Mouse (Mus musculus): Measurements from ENCODE around the gene Gm45233. TPM values are rescaled to one million over a fixed set of nuclear protein-coding genes. Genes with fewer than 3 reads are reported as not detected.

Gene Gm45233
- polyA plus RNA-seq, 1 experiment from 2014 or later = 0.22 TPM

Small RNA genes within 50 kb of the gene (microRNA-seq; reads per million reads assigned to microRNA genes)
- 0.69 reads per million for gene Mir7051

Other genes with a start within 250 kb of the Gm45233 start
- gene Zfp715, start 130.8 kb upstream of the Gm45233 start, polyA plus RNA-seq (2015; fragmentation: Nextera tagmentation; extraction: Ambion mirVana) = 17.8 and 18.6 TPM in 2 replicates
- gene Siglecf, start 92.8 kb upstream of the Gm45233 start, polyA plus RNA-seq (2015; fragmentation: Nextera tagmentation; extraction: Ambion mirVana) = 0.12 and 0.49 TPM in 2 replicates
- 0.08 and 0.41 TPM in 2 replicates for gene Siglecg, start 35.9 kb upstream of the Gm45233 start, polyA plus RNA-seq (2015; fragmentation: Nextera tagmentation; extraction: Ambion mirVana)
- gene Lim2, start 16.5 kb upstream of the Gm45233 start, polyA plus RNA-seq (2015; fragmentation: Nextera tagmentation; extraction: Ambion mirVana) = not detected in 2 replicates
- 34.6 TPM in 1 of 2 replicates, not detected in the other for gene Nkg7, start 7.1 kb upstream of the Gm45233 start, polyA plus RNA-seq (2015; fragmentation: Nextera tagmentation; extraction: Ambion mirVana)
- gene Cldnd2, start 3.3 kb upstream of the Gm45233 start, polyA plus RNA-seq (2015; fragmentation: Nextera tagmentation; extraction: Ambion mirVana) = not detected in 2 replicates
- gene Etfb, start within 50 bp of the Gm45233 start, polyA plus RNA-seq (2015; fragmentation: Nextera tagmentation; extraction: Ambion mirVana) = 129 and 182 TPM in 2 replicates
- 16.4 and 21.2 TPM in 2 replicates for gene Vsig10l, start 19.0 kb downstream of the Gm45233 start, polyA plus RNA-seq (2015; fragmentation: Nextera tagmentation; extraction: Ambion mirVana)
- 12.2 and 14.0 TPM in 2 replicates for gene Iglon5, start 45.9 kb downstream of the Gm45233 start, polyA plus RNA-seq (2015; fragmentation: Nextera tagmentation; extraction: Ambion mirVana)
- 0.08 TPM in 1 of 2 replicates, not detected in the other for gene 4931406B18Rik, start 61.8 kb downstream of the Gm45233 start, polyA plus RNA-seq (2015; fragmentation: Nextera tagmentation; extraction: Ambion mirVana)
- 1.3 and 1.8 TPM in 2 replicates for gene Cd33, start 100.3 kb downstream of the Gm45233 start, polyA plus RNA-seq (2015; fragmentation: Nextera tagmentation; extraction: Ambion mirVana)
- gene Zfp658, start 118.1 kb downstream of the Gm45233 start, polyA plus RNA-seq (2015; fragmentation: Nextera tagmentation; extraction: Ambion mirVana) = 6.7 and 7.5 TPM in 2 replicates
- 13.3 and 13.7 TPM in 2 replicates for gene Zfp719, start 135.5 kb downstream of the Gm45233 start, polyA plus RNA-seq (2015; fragmentation: Nextera tagmentation; extraction: Ambion mirVana)
- gene Zfp819, start 163.0 kb downstream of the Gm45233 start, polyA plus RNA-seq (2015; fragmentation: Nextera tagmentation; extraction: Ambion mirVana) = 0.32 and 0.42 TPM in 2 replicates
- 0.36 TPM in 1 of 2 replicates, not detected in the other for gene Ceacam18, start 190.6 kb downstream of the Gm45233 start, polyA plus RNA-seq (2015; fragmentation: Nextera tagmentation; extraction: Ambion mirVana)
- gene Siglece, start 216.0 kb downstream of the Gm45233 start, polyA plus RNA-seq (2015; fragmentation: Nextera tagmentation; extraction: Ambion mirVana) = 0.23 and 0.56 TPM in 2 replicates
- 19.9 and 22.3 TPM in 2 replicates for gene Ctu1, start 227.9 kb downstream of the Gm45233 start, polyA plus RNA-seq (2015; fragmentation: Nextera tagmentation; extraction: Ambion mirVana)
- not detected in 2 replicates for gene Klk14, start 246.3 kb downstream of the Gm45233 start, polyA plus RNA-seq (2015; fragmentation: Nextera tagmentation; extraction: Ambion mirVana)